Mouse (Mus musculus): Measurements from ENCODE around the gene Fbxw8. TPM values are rescaled to one million over a fixed set of nuclear protein-coding genes. Genes with fewer than 3 reads are reported as not detected.
A peak's percentile ranks its signal among the peaks of the same experiment; 100 is the strongest.

The Fbxw8 gene
- polyA plus RNA-seq, 1 experiment from 2014 or later = 31.2 TPM

DNA sequence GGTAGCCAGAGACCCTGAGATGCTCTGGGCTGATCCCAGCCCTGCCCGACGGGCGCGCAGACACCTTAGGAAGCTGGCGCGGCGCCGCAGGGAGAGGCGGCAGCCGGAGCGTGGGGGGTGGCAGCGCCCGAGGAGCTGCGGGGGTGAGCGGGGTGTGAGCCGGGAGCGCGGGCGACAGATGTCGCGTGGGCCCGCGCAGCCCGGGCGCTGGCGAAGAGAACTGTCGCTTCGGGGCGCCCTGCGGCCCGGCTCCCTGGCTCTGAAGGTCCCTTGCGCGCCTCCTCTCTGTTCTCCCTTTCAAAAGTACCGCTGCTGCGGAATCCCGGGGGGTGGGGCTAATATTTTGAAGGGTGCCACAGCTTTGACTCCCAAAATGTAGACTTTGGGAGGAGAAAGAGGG, 16.4 kb upstream of the Fbxw8 start:
- peak overlapping the region; percentile 53 for H3K4me3 ChIP-seq

DNA sequence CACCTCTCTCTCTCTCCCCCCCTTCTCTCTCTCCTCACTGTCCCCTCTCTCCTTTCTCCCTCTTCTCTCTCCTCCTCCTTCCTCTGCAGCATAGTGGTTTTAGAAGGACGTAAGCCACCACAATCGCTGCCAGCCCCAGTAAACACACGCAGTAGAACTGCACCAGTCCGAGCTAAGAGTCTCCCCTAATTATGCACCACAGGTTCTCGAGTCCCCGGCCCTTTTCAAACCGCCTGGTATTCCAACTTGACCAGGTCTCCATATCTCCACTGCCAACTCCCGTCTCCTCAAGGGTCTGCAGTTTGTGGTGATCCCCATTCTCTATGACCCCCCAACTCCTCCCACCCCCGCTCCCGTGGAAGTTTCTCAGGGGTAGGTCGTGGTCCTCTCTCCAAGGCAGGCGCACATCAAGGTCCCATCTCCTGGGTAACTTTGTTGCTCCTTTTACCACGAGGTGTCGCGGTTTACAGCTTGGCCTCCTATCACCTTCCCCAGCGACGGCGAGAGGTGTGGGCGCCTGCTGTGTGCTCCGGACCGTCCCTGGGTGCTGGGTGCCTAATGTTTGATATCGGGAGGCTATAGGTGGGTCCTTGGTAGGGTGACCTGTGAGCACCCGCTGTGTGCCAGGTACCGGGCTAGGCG, 15.7 kb upstream of the Fbxw8 start:
- H3K9me3 ChIP-seq = no peaks in the 10 kb centered on the region
- peak overlapping the region; percentile 53 for H3K4me3 ChIP-seq
- DNase-seq (ENCODE audit: low spot score) = no peak
- peaks cover 40% of the 10 kb centered on the region for H3K4me1 ChIP-seq
- no peaks in the 10 kb centered on the region for H3K36me3 ChIP-seq
- peaks cover 95% of the 10 kb centered on the region for H3K27me3 ChIP-seq (ENCODE audit: insufficient read depth, poor library complexity, severe bottlenecking)
- 1% methylated on average over 25 of the region's 25 CpGs for WGBS
- no peak overlapping the region for H3K27ac ChIP-seq

More for the DNA sequence above, 16.4 kb upstream of the Fbxw8 start:
- no peaks in the 10 kb centered on the region for H3K36me3 ChIP-seq
- DNase-seq (ENCODE audit: low spot score) = no peak
- under 1% methylated on average over 36 of the region's 36 CpGs for WGBS
- H3K9me3 ChIP-seq = no peaks in the 10 kb centered on the region
- H3K4me1 ChIP-seq = peaks cover 40% of the 10 kb centered on the region
- H3K27ac ChIP-seq = no peak overlapping the region
- peaks cover 89% of the 10 kb centered on the region for H3K27me3 ChIP-seq (ENCODE audit: insufficient read depth, poor library complexity, severe bottlenecking)

DNA sequence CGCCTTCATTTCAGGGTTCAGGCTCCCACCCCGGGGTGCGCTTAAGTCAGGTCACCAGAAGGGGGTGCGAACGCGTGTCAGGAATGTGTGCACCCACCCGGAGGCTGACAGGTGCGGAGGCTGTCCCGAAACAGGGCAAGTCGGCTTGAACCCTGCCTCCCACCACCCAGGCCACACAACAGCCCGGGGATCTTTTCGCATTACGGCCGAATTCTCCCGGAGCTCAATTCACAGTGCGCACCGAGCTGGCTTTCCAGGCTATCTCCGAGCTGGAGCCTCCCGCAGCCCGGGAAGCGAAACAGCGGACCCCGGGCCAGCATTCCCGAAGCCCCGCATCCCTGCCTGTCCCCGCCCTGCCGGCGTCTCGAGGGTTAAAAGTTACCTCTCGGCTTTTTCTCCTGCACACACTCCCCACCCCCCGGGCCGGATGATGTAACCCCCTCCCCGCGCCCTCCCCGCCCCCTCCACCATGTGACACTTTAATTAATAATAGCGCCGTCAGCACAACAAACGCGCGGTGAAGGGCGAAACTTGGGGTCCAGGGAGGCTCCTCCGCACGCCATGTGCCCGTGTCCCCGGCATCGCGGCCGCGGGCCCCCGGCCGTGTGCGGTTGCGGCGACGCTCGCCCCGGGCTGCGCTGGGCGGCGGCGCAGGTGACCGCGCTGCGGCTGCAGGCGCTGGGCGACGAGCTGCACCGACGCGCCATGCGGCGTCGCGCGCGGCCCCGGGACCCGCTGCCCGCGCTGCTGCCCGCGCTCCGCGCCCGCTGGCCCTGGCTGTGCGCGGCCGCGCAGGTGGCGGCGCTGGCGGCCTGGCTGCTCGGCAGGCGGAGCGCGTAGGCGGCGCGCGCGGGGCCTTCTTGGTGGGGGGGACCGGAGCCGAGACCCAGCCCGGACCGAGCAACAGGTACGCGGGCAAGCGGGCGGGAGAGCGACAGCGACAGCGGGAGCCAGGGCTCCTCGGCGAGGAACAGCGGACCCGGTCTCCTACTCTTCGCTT, 14.3 kb upstream of the Fbxw8 start:
- H3K27me3 ChIP-seq (ENCODE audit: insufficient read depth, poor library complexity, severe bottlenecking) = peaks cover 95% of the 10 kb centered on the region
- peak overlapping the region; percentile 65 for H3K4me3 ChIP-seq
- 8% methylated on average over 117 of the region's 117 CpGs for WGBS
- H3K27ac ChIP-seq = peak overlapping the region; percentile 38; the same call in 1 of the 2 replicates
- H3K36me3 ChIP-seq = no peaks in the 10 kb centered on the region
- H3K4me1 ChIP-seq = peaks cover 36% of the 10 kb centered on the region
- no peaks in the 10 kb centered on the region for H3K9me3 ChIP-seq
- no peak for DNase-seq (ENCODE audit: low spot score)

DNA sequence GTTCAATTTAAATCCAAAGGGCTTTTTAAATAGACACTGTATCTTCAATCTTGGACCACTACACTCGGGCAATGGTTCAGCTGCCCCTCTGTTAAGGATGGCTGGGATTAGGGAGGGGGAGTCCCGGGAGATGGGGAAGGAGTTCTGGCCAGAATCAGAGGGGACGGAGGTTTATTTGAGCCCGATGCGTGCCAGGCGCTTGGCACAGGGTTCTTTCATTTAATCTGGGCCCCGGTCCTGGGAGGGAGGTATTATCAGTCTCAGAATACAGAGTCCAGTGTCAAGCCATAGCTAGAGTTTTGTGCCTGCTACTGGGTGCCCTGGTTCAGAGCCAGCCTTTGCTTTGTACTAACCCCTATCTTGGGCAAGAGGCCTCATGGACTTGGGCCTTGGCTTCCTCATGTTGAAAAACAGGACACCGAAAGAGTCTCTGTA, 12.3 kb upstream of the Fbxw8 start:
- H3K27me3 ChIP-seq (ENCODE audit: insufficient read depth, poor library complexity, severe bottlenecking) = peaks cover 92% of the 10 kb centered on the region
- DNase-seq (ENCODE audit: low spot score) = no peak
- no peak overlapping the region for H3K4me3 ChIP-seq
- H3K4me1 ChIP-seq = peaks cover 30% of the 10 kb centered on the region
- 61% methylated on average over 8 of the region's 8 CpGs for WGBS
- no peak overlapping the region for H3K27ac ChIP-seq
- H3K36me3 ChIP-seq = no peaks in the 10 kb centered on the region
- H3K9me3 ChIP-seq = no peaks in the 10 kb centered on the region

DNA sequence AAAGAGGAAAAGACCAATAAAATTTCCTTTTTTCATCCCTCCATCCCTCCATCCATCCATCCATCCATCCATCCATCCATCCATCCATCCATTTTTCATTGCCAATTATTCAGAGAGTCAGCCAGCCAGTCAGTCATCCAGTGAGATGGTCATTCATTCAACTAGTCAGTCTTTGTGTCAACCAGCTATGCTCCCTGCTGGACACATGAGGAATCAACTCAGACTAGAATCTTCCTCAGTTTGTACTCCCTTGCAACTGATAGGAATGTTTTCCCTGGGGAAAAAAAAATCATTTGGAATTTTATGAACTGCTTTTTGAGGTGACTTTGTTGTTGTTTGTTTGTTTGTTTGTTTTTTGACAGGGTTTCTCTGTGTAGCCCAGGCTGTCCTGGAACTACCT, 10.2 kb upstream of the Fbxw8 start:
- Histone ChIP-seq H3K27me3 (ENCODE audit: insufficient read depth, poor library complexity, severe bottlenecking) (peaks cover 92% of the 10 kb centered on the region), H3K4me3 (no peak overlapping the region), H3K4me1 (peaks cover 10% of the 10 kb centered on the region), H3K9me3 (no peaks in the 10 kb centered on the region), H3K36me3 (no peaks in the 10 kb centered on the region), H3K27ac (no peak overlapping the region)
- no peak for DNase-seq (ENCODE audit: low spot score)

DNA sequence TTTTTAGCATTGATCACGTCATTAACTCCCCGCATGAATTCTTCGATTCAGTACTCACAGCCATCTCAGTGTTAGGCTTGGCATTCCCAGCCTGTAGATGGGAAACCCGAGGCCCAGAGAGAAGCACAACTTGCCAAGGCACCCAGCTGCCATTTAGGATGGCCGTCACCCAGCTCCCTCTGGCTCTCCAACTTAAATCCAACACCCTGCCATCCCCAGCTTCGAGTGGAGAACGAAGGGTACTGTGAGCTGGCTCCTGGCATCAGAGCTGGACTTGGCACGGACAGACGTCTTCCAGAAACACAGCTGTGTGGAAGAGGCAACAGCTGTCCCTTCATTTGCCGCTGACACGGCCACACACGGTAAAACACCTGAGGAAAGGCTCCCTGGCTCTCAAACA, 9.3 kb upstream of the Fbxw8 start, which contains the start of gene Hrk:
Hrk (plus strand) TSS at position 68 of the 400 bp plus-strand sequence.
- H3K4me1 ChIP-seq = peaks cover 7% of the 10 kb centered on the region
- DNase-seq (ENCODE audit: low spot score) = no peak
- no peaks in the 10 kb centered on the region for H3K9me3 ChIP-seq
- H3K36me3 ChIP-seq = no peaks in the 10 kb centered on the region
- WGBS = 59% methylated on average over 12 of the region's 12 CpGs
- peaks cover 91% of the 10 kb centered on the region for H3K27me3 ChIP-seq (ENCODE audit: insufficient read depth, poor library complexity, severe bottlenecking)
- H3K27ac ChIP-seq = no peak within 1 kb of the TSS
- no peak within 1 kb of the TSS for H3K4me3 ChIP-seq

DNA sequence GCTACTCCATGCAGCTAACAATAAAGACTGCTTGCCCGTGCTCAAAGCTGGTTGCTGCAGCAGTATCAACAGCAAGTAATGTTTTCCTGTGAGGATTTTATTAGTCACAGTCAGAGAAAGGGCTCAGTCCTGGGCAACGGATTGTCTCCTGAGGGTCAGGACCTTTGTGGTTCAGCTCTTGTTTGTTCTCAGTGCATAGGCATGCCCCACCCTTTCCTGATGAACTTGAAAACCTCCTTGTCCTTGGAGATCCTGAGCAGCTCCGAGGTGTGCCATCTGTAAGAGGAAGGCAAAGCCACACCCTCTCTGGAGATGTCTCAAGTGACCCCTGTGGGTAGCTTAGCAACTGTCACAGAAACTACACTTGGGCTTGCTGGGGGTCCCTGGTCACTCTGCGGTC, 5.4 kb upstream of the Fbxw8 start:
- no peak for DNase-seq (ENCODE audit: low spot score)
- Histone ChIP-seq H3K4me1 (peaks cover 6% of the 10 kb centered on the region; the same call in 1 of the 2 replicates), H3K36me3 (no peaks in the 10 kb centered on the region), H3K27ac (no peak overlapping the region), H3K27me3 (ENCODE audit: insufficient read depth, poor library complexity, severe bottlenecking) (peaks cover 55% of the 10 kb centered on the region), H3K9me3 (no peaks in the 10 kb centered on the region), H3K4me3 (no peak overlapping the region)
- WGBS = 47% methylated on average over 4 of the region's 4 CpGs

DNA sequence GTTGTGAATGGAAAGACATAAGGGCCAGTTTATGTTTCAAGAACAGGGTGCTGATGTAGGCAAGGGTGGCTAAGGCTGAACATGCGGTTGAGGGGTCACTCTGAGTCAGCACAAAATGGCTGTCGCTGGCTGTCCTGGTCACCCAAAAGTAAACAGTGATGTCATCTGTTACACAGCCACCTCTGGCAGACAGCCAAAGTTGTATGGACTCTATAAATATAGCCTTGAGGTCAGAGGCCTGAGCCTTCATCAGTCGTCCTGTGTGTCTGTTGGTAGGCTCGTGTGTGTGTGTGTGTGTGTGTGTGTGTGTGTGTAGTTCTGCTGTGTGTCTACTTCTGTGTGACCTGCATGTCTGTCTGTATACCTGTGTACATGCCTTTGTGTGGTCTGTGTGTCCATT, 1.7 kb upstream of the Fbxw8 start:
- Histone ChIP-seq H3K36me3 (peaks cover 15% of the 10 kb centered on the region), H3K4me1 (peaks cover 30% of the 10 kb centered on the region), H3K27me3 (ENCODE audit: insufficient read depth, poor library complexity, severe bottlenecking) (peaks cover 23% of the 10 kb centered on the region), H3K4me3 (no peak overlapping the region), H3K27ac (0 out of 2 replicates have a peak overlapping the region, but pooled peaks have one; percentile 24), H3K9me3 (no peaks in the 10 kb centered on the region)
- 23% methylated on average over 4 of the region's 4 CpGs for WGBS
- peak; percentile 82 for DNase-seq (ENCODE audit: low spot score)

DNA sequence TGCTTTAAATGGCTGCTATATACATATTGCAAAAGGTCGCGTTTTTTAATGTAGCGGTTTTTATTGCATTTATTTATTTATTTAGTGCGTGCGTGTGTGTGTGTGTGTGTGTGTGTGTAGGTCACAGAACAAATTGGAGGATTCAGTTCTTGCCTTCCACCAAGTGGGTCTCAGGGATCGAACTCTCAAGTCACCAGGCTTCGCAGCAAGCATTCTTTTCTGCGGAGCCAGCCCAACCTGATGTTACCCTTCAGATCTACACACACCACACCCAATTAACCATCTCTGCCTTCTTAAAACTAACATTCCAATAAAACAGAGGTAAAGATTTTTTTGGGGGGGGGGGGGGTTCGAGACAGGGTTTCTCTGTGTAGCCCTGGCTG, 292 bp upstream of the Fbxw8 start:
- peak overlapping the region; percentile 95 for H3K27ac ChIP-seq

DNA sequence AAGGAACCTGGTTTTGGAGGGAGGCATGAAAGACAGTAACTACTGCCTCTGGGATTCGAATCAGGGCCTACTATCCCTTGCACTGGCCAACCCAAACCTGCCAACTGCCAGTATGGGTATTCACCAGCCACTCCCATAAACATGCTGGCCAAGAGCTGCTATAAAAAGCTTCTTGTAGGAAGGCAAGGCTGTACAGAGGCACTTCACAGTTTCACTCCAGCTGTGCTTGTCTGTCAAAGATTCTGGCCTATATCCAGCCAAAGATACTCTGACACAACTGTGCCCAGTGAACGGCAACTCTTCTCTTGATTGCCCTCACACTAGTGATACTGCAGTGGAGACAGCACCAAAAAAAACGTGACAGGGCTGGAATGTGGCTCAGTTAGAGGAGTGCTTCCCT, 5.6 kb downstream of the Fbxw8 start:
- Histone ChIP-seq H3K4me3 (no peak overlapping the region), H3K36me3 (peaks cover 27% of the 10 kb centered on the region), H3K27ac (no peak overlapping the region), H3K4me1 (peaks cover 70% of the 10 kb centered on the region), H3K27me3 (ENCODE audit: insufficient read depth, poor library complexity, severe bottlenecking) (no peaks in the 10 kb centered on the region), H3K9me3 (no peaks in the 10 kb centered on the region)
- WGBS = 59% methylated on average over 3 of the region's 3 CpGs
- peak; percentile 75 for DNase-seq (ENCODE audit: low spot score)

More for the DNA sequence above, 292 bp upstream of the Fbxw8 start:
- WGBS = 22% methylated on average over 9 of the region's 9 CpGs
- peaks cover 21% of the 10 kb centered on the region for H3K36me3 ChIP-seq
- H3K9me3 ChIP-seq = no peaks in the 10 kb centered on the region
- peak overlapping the region; percentile 100 for H3K4me3 ChIP-seq
- H3K27me3 ChIP-seq (ENCODE audit: insufficient read depth, poor library complexity, severe bottlenecking) = peaks cover 8% of the 10 kb centered on the region; the same call in 1 of the 2 replicates
- no peak for DNase-seq (ENCODE audit: low spot score)
- peaks cover 30% of the 10 kb centered on the region for H3K4me1 ChIP-seq

DNA sequence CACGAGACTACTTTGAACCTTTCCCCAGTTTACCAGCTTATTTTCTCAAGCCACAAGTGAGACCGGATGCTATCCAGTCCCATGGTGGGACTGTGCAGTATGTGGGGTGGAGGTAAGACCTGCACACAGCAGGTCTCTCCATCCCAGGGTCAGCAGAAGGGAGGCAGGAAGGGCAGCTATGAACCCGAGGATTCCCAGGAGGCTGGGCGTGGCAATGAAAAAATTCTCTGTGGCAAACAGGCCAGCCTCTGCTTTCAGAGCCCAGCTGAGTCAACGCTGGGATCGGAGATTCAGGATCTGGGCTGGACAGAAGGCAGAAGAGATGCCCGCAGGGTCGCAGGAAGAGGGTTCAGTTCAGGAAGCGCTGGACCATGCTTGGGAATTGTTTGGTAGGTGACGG, 8.0 kb downstream of the Fbxw8 start:
- no peaks in the 10 kb centered on the region for H3K9me3 ChIP-seq
- peaks cover 24% of the 10 kb centered on the region for H3K36me3 ChIP-seq
- H3K4me1 ChIP-seq = peaks cover 57% of the 10 kb centered on the region
- WGBS = 82% methylated on average over 10 of the region's 10 CpGs
- H3K27me3 ChIP-seq (ENCODE audit: insufficient read depth, poor library complexity, severe bottlenecking) = no peaks in the 10 kb centered on the region
- H3K27ac ChIP-seq = no peak overlapping the region; the same call in 1 of the 2 replicates
- no peak overlapping the region for H3K4me3 ChIP-seq
- no peak for DNase-seq (ENCODE audit: low spot score)

DNA sequence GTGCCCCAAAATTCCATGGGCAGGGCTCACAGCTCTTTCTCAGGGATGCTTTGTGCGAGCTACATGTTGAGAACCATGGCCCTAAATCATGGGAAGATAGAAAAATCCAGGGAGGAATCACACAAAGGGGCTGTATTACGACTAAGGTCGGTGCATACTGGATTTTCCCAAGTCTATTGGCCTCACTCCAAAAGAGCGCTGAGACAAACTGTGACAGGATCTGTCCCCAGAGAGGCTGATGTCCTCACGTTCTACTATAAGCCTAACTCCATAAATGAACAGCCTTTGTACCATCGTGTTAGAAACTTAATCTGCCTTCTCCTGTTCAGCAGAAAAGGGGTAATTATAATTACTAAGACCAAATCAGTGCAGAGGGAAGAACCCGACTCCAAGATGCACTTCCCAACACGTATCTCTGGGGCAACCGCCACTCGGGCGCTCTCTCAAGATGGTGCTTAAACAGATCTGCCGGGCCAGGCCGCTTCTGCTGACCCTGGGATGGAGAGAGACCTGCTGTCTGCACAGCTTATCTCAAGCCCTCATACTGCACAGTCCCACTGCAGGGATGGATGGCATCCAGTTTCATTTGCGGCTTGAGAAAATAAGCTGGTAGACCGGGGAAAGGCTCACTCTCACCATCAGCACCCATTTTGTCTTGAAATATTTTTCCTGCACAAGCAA, 9.1 kb downstream of the Fbxw8 start:
- Histone ChIP-seq H3K9me3 (no peaks in the 10 kb centered on the region), H3K36me3 (peaks cover 26% of the 10 kb centered on the region), H3K27ac (peak overlapping the region; percentile 24; the same call in 1 of the 2 replicates), H3K4me1 (peaks cover 57% of the 10 kb centered on the region), H3K4me3 (no peak overlapping the region), H3K27me3 (ENCODE audit: insufficient read depth, poor library complexity, severe bottlenecking) (no peaks in the 10 kb centered on the region)
- DNase-seq (ENCODE audit: low spot score) = no peak
- WGBS = 51% methylated on average over 15 of the region's 15 CpGs

Measured in heart, embryonic 10.5 days (tissue).